19 mouse cellular contexts compared by ENCODE assay signal in the genomic region with DNA sequence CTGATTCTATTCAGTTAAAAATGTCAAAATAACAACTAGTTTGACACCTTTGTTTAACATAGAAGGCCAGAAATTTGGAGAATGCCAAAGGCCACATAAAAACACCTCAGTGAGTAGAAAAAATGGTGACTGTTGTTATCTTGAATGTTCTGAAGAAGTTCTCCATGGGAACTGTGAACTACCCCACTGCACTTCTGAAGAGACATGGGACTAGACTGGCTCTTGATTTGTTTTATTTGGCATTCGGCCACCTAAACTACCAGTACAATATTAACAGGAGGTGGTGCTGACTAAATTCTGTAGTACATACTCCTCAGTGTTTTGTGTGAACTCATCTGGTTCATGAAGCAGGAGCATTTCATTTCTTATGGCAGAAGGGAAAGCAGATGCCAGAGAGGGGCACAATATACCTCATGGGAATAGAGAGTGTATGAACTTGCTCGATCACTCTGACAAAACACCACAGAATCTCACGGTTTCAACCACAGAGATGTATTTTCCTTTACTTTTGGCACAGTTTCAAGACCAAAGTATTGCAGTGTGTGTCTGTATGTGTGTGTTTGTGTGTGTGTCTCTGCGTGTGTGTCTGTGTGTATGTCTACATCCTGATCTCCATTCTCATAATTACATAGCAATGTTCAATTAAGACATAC.
DNase-seq lines count a peak whose midpoint lies in the region; ATAC-seq and TF ChIP-seq lines count a peak whose summit lies in the region.
"Had no signal": no experiment of that assay in that cellular context is flagged by ENCODE, and none has a peak within 500 bp of the region (broad histone marks: within the 10 kb centered on the region; RNA-seq: fewer than 3 reads in every experiment).

No protein-coding gene starts in this region.

- H3K4me1 ChIP-seq in kidney, embryonic 15.5 days, result no peaks in the 10 kb centered on the region
- H3K4me1 ChIP-seq in liver, postnatal 0 days (ENCODE audit: insufficient read depth), result no peaks in the 10 kb centered on the region; the same call in 1 of the 2 replicates
- peaks cover 11% of the 10 kb centered on the region; the same call in 1 of the 2 replicates for H3K4me1 ChIP-seq in neural tube, embryonic 15.5 days
- H3K4me1 ChIP-seq in hindbrain, embryonic 13.5 days (replicated peaks), result peaks cover 11% of the 10 kb centered on the region; the same call in 1 of the 2 replicates
- H3K4me1 ChIP-seq: embryonic facial prominence, embryonic 10.5 days; forebrain, embryonic 15.5 days; heart, embryonic 10.5 days; intestine, embryonic 15.5 days had no signal

- H3K9ac ChIP-seq in kidney, embryonic 15.5 days, result no peak overlapping the region
- no peak overlapping the region for H3K9ac ChIP-seq in liver, postnatal 0 days (replicated peaks)
- H3K9ac ChIP-seq in neural tube, embryonic 15.5 days (replicated peaks), result no peak overlapping the region
- no peak overlapping the region for H3K9ac ChIP-seq in hindbrain, embryonic 13.5 days
- H3K9ac ChIP-seq: forebrain, embryonic 15.5 days; intestine, embryonic 15.5 days; neural tube, embryonic 13.5 days had no signal

- no peak overlapping the region for H3K27ac ChIP-seq in kidney, embryonic 15.5 days
- no peak overlapping the region for H3K27ac ChIP-seq in liver, postnatal 0 days (ENCODE audit: low read depth)
- no peak overlapping the region for H3K27ac ChIP-seq in neural tube, embryonic 15.5 days (replicated peaks)
- no peak overlapping the region for H3K27ac ChIP-seq in hindbrain, embryonic 13.5 days
- H3K27ac ChIP-seq: embryonic facial prominence, embryonic 10.5 days; forebrain, embryonic 15.5 days; heart, embryonic 10.5 days; intestine, embryonic 15.5 days; macrophage; neural tube, embryonic 13.5 days had no signal

- CTCF ChIA-PET in Patski (lab: Charles Lee), result no interaction called here

- TF ChIP-seq CTCF in liver, postnatal 0 days (IDR thresholded peaks at IDR 0.05; ENCODE audit: low read depth), result no peak
- no peak for TF ChIP-seq CTCF in Patski (IDR thresholded peaks at IDR 0.05)

- H3K9me3 ChIP-seq in kidney, embryonic 15.5 days (replicated peaks), result no peaks in the 10 kb centered on the region
- H3K9me3 ChIP-seq in liver, postnatal 0 days (ENCODE audit: low read length), result no peaks in the 10 kb centered on the region
- no peaks in the 10 kb centered on the region for H3K9me3 ChIP-seq in neural tube, embryonic 15.5 days (replicated peaks)
- H3K9me3 ChIP-seq in hindbrain, embryonic 13.5 days, result no peaks in the 10 kb centered on the region
- H3K9me3 ChIP-seq: embryonic facial prominence, embryonic 10.5 days; forebrain, embryonic 15.5 days; heart, embryonic 10.5 days; intestine, embryonic 15.5 days; neural tube, embryonic 13.5 days had no signal

- no peaks in the 10 kb centered on the region for H3K36me3 ChIP-seq in kidney, embryonic 15.5 days
- H3K36me3 ChIP-seq in liver, postnatal 0 days (replicated peaks; ENCODE audit: insufficient read depth, low read length), result no peaks in the 10 kb centered on the region
- H3K36me3 ChIP-seq in neural tube, embryonic 15.5 days, result no peaks in the 10 kb centered on the region
- no peaks in the 10 kb centered on the region for H3K36me3 ChIP-seq in hindbrain, embryonic 13.5 days
- H3K36me3 ChIP-seq: embryonic facial prominence, embryonic 10.5 days; forebrain, embryonic 15.5 days; heart, embryonic 10.5 days; intestine, embryonic 15.5 days; neural tube, embryonic 13.5 days had no signal

- H3K4me2 ChIP-seq in kidney, embryonic 15.5 days, result no peak overlapping the region
- no peak overlapping the region for H3K4me2 ChIP-seq in liver, postnatal 0 days (ENCODE audit: low read depth, low read length)
- H3K4me2 ChIP-seq in neural tube, embryonic 15.5 days, result no peak overlapping the region
- H3K4me2 ChIP-seq in hindbrain, embryonic 13.5 days, result no peak overlapping the region
- H3K4me2 ChIP-seq: forebrain, embryonic 15.5 days; intestine, embryonic 15.5 days; neural tube, embryonic 13.5 days had no signal

- no peak overlapping the region for H3K4me3 ChIP-seq in kidney, embryonic 15.5 days (replicated peaks)
- no peak overlapping the region for H3K4me3 ChIP-seq in liver, postnatal 0 days (ENCODE audit: low read depth, low read length)
- H3K4me3 ChIP-seq in neural tube, embryonic 15.5 days (replicated peaks), result no peak overlapping the region
- H3K4me3 ChIP-seq in hindbrain, embryonic 13.5 days, result no peak overlapping the region
- H3K4me3 ChIP-seq: embryonic facial prominence, embryonic 10.5 days; forebrain, embryonic 15.5 days; heart, embryonic 10.5 days; intestine, embryonic 15.5 days; myocyte; neural tube, embryonic 13.5 days had no signal

- no peak for TF ChIP-seq EP300 in liver, postnatal 0 days (IDR thresholded peaks at IDR 0.05; ENCODE audit: low read depth)

- DNase-seq in kidney, adult 9 months, result peak; percentile 39
- DNase-seq in liver, postnatal 0 days, result no peak
- DNase-seq in liver, result no peak
- peak; percentile 76 for DNase-seq in Patski (ENCODE audit: low read depth, low spot score)
- peak; percentile 57 for DNase-seq in lung, postnatal 25 days (ENCODE audit: low spot score)
- DNase-seq: adrenal gland, postnatal 36 days; B cell, adult 2 months; cerebellum, postnatal 10 days; thymus, postnatal 25 days had no signal

- no peak for ATAC-seq in kidney, embryonic 15.5 days (replicated peaks; ENCODE audit: low FRiP score)
- ATAC-seq in liver, postnatal 0 days, result peak; percentile 62
- ATAC-seq in Patski, result peak; percentile 93
- ATAC-seq in neural tube, embryonic 15.5 days (ENCODE audit: low FRiP score), result no peak
- no peak for ATAC-seq in hindbrain, embryonic 13.5 days (ENCODE audit: low FRiP score)
- ATAC-seq: forebrain, embryonic 15.5 days; intestine, embryonic 15.5 days had no signal

- no peaks in the 10 kb centered on the region for H3K27me3 ChIP-seq in kidney, embryonic 15.5 days
- no peaks in the 10 kb centered on the region for H3K27me3 ChIP-seq in liver, postnatal 0 days (ENCODE audit: insufficient read depth, low read length)
- H3K27me3 ChIP-seq in Patski, result no peaks in the 10 kb centered on the region
- H3K27me3 ChIP-seq in neural tube, embryonic 15.5 days (replicated peaks), result no peaks in the 10 kb centered on the region
- H3K27me3 ChIP-seq in hindbrain, embryonic 13.5 days, result no peaks in the 10 kb centered on the region
- H3K27me3 ChIP-seq: forebrain, embryonic 15.5 days; intestine, embryonic 15.5 days; neural tube, embryonic 13.5 days had no signal

- 76% methylated on average over 4 of the region's 4 CpGs for WGBS in kidney, embryonic 15.5 days
- 57% methylated on average over 4 of the region's 4 CpGs for WGBS in liver, postnatal 0 days (ENCODE audit: insufficient replicate concordance)
- WGBS in neural tube, embryonic 15.5 days, result 80% methylated on average over 4 of the region's 4 CpGs
- WGBS in hindbrain, embryonic 13.5 days, result 81% methylated on average over 4 of the region's 4 CpGs

- in situ Hi-C loops in Patski (cut with MboI; ENCODE audit: low pct_unique_long_range_greater_than_20kb), result no loop called here

- POLR2A ChIA-PET in Patski (lab: Charles Lee), result no interaction called here

Comparison
In these comparisons a context has a peak if more than half of its experiments do, and no peak if none do; other contexts are left out.
1. DNase-seq: peak in kidney, adult 9 months (single experiment), Patski (single experiment) and lung, postnatal 25 days (single experiment); none in liver, postnatal 0 days (single experiment) and liver (single experiment).
2. ATAC-seq: peak in liver, postnatal 0 days (single experiment) and Patski (single experiment); none in kidney, embryonic 15.5 days (single experiment), neural tube, embryonic 15.5 days (single experiment) and hindbrain, embryonic 13.5 days (single experiment).